Mouse (Mus musculus) embryonic facial prominence, embryonic 14.5 days (tissue): ENCODE results near the gene 4833423E24Rik. TPM values are rescaled to one million over a fixed set of nuclear protein-coding genes. Genes with fewer than 3 reads are reported as not detected.

Experiments used
- ATAC-seq: fragments of 200-750 bp; cut with Nextera tagmentation; 2 replicates; pipeline ENCODE4 v1.8.0; 2017; ENCODE audit warnings: low read depth, moderate number of reproducible peaks, moderate TSS enrichment
- DNase-seq: peaks from one replicate; pipeline ENCODE4 v3.0.0-alpha.2; 2015; ENCODE audit warnings: low spot score
- H3K27ac ChIP-seq: fragments of 300-500 bp; sonication (generic); replicated peaks from 2 replicates; pipeline ENCODE4 v1.5.1; 2014; ENCODE audit warnings: low read depth, mild to moderate bottlenecking, low read length, moderate library complexity
- H3K27me3 ChIP-seq: fragments of 300-500 bp; sonication (generic); replicated peaks from 2 replicates; pipeline ENCODE4 v1.6.1; 2014; ENCODE audit warnings: low read length; ENCODE audit not compliant: control insufficient read depth, insufficient read depth
- H3K36me3 ChIP-seq: fragments of 300-500 bp; sonication (generic); 2 replicates; pipeline ENCODE4 v1.6.1; 2014; ENCODE audit warnings: low read length, mixed read lengths; ENCODE audit not compliant: control insufficient read depth, insufficient read depth
- H3K4me1 ChIP-seq: fragments of 300-500 bp; sonication (generic); 2 replicates; pipeline ENCODE4 v1.6.1; 2014; ENCODE audit warnings: antibody characterized with exemption, low read length; ENCODE audit not compliant: control insufficient read depth, insufficient read depth
- H3K4me2 ChIP-seq: fragments of 300-500 bp; sonication (generic); 2 replicates; pipeline ENCODE4 v1.6.1; 2014; ENCODE audit warnings: low read depth, mild to moderate bottlenecking, low read length, moderate library complexity, mixed read lengths
- H3K4me3 ChIP-seq: fragments of 300-500 bp; sonication (generic); 2 replicates; pipeline ENCODE4 v1.5.1; 2014; ENCODE audit warnings: low read depth, mild to moderate bottlenecking, low read length
- H3K9ac ChIP-seq: fragments of 300-500 bp; sonication (generic); 2 replicates; pipeline ENCODE4 v1.6.1; 2014; ENCODE audit warnings: low read depth, mild to moderate bottlenecking, low read length, moderate library complexity, mixed read lengths
- H3K9me3 ChIP-seq: fragments of 300-500 bp; sonication (generic); 2 replicates; pipeline ENCODE4 v1.6.1; 2016; ENCODE audit warnings: low read length; ENCODE audit not compliant: control insufficient read depth
- whole genome bisulfite sequencing: fragments of 180-500 bp; shearing (Covaris S2); extraction: QIAGEN DNeasy Blood & Tissue Kit; methylation state at CpG from one replicate; pipeline ENCODE4 v1.1.7; 2014; 5-methylcytosine and 5-hydroxymethylcytosine counted together
- polyA plus RNA-seq: library from polyadenylated mRNA; unstranded; fragments of >200 nt; fragmentation: Nextera tagmentation; extraction: Ambion mirVana; gene quantifications from 2 replicates; pipeline ENCODE4 v1.2.1, GENCODE M21; 2014

4833423E24Rik gene
- polyA plus RNA-seq, 1 experiment from 2014 or later, result 4.5 TPM

- H3K4me1 ChIP-seq, result no peaks in the 10 kb centered on the region
- peak; percentile 47; the same call in 1 of the 2 replicates for ATAC-seq
- no peak overlapping the region for H3K27ac ChIP-seq
- H3K9me3 ChIP-seq, result no peaks in the 10 kb centered on the region
- 67% methylated on average over 3 of the region's 3 CpGs for WGBS
- no peak overlapping the region for H3K9ac ChIP-seq
- peak; percentile 56 for DNase-seq
- H3K4me3 ChIP-seq, result no peak overlapping the region
- H3K36me3 ChIP-seq, result no peaks in the 10 kb centered on the region
- no peaks in the 10 kb centered on the region for H3K27me3 ChIP-seq
- no peak overlapping the region for H3K4me2 ChIP-seq
Observed at GRCm38 (mm10) chr2:85510376-85510775, 8.4 kb downstream of the 4833423E24Rik start.

GRCm38 (mm10) chr2:85490396-85490795 is 28.4 kb downstream of the 4833423E24Rik start:
- Histone ChIP-seq H3K27ac (no peak overlapping the region), H3K4me1 (no peaks in the 10 kb centered on the region), H3K4me2 (no peak overlapping the region), H3K9ac (no peak overlapping the region), H3K4me3 (no peak overlapping the region), H3K36me3 (no peaks in the 10 kb centered on the region), H3K27me3 (no peaks in the 10 kb centered on the region), H3K9me3 (no peaks in the 10 kb centered on the region)
- no peak for ATAC-seq
- DNase-seq, result no peak
- 77% methylated on average over 5 of the region's 5 CpGs for WGBS

DNA sequence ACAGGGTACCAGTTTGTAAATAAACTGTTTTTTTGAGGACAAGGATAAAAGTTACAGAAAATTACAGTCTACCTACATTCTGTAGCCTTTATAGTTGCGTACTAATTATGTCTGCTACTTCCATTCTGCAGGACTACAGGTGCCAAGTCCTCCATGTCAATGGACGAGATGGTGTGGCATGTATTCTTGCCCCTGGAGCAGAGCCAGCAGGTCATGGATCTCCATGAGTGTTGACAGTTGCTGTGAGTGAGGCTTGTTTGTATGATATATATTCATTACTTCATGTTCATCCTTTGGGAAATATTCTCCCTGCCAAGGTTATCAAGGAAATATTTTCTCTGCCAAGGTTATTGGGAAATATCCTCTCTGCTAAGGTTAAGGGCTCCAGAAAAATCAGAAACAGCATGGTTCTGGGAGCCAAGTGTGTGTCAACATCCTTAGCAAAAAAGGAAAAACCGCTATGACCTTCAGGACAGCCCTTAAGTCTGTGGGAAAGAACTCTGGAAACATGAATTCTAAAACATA is 52.0 kb downstream of the 4833423E24Rik start:
- DNase-seq (no peak), ATAC-seq (no peak)
- Histone ChIP-seq H3K4me2 (no peak overlapping the region), H3K27me3 (no peaks in the 10 kb centered on the region), H3K4me1 (no peaks in the 10 kb centered on the region), H3K4me3 (no peak overlapping the region), H3K9ac (no peak overlapping the region), H3K27ac (no peak overlapping the region), H3K36me3 (no peaks in the 10 kb centered on the region), H3K9me3 (peaks cover 4% of the 10 kb centered on the region; the same call in 1 of the 2 replicates)
- 73% methylated on average over 3 of the region's 3 CpGs for WGBS

DNA sequence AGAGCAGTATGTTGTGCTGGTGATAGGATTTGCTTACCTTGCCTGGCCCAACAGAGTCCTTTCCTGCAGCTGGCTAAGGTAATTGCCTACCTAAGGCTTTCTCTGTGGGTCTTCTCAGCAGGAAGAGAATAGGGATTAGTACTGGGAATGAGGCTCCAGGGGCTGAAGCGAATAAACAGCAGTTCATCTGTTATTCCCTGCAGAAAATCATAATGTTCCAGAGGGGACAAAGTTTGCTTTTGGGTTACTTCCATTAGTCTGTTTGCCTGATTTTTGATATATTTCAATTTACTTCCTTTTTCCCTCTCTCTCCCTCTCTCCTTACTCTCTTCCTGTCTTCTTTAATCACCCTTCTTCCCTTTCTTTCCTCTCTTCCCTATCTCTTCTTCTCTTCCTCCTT is 75.3 kb downstream of the 4833423E24Rik start, which contains the start of gene Olfr995:
Olfr995 (minus strand) TSS at position 101 of the 400 bp plus-strand sequence.
- no peaks in the 10 kb centered on the region for H3K27me3 ChIP-seq
- 13% methylated on average over 1 of the region's 1 CpGs for WGBS
- H3K27ac ChIP-seq, result no peak within 1 kb of the TSS
- ATAC-seq, result no peak
- H3K9ac ChIP-seq, result no peak within 1 kb of the TSS
- H3K4me1 ChIP-seq, result no peaks in the 10 kb centered on the region
- no peak within 1 kb of the TSS for H3K4me3 ChIP-seq
- H3K9me3 ChIP-seq, result no peaks in the 10 kb centered on the region
- H3K36me3 ChIP-seq, result no peaks in the 10 kb centered on the region
- DNase-seq, result no peak
- H3K4me2 ChIP-seq, result no peak within 1 kb of the TSS

- Histone ChIP-seq H3K27ac (no peak overlapping the region), H3K9ac (no peak overlapping the region), H3K4me2 (no peak overlapping the region), H3K4me3 (no peak overlapping the region), H3K36me3 (no peaks in the 10 kb centered on the region), H3K4me1 (no peaks in the 10 kb centered on the region), H3K9me3 (no peaks in the 10 kb centered on the region), H3K27me3 (no peaks in the 10 kb centered on the region)
- ATAC-seq (no peak), DNase-seq (no peak)
Observed at GRCm38 (mm10) chr2:85442546-85442945, 76.3 kb downstream of the 4833423E24Rik start.

DNA sequence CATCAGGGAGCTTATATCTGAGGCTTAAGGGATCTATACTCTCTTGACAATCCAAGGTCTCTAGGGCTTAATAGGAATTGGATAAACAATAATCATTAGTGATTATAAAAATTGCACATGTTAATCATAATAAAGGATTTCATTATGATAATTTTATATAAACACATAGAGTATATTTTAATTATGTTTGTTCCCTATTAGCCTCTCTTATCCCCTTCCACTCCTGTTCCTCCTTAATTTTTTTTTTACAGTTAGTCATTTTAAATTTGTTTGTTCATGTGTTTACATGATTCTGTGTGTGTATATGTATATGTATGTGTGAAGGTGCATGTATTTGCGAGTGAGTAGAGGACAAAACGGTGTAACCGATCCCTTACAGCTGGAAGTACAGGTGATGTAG is 82.5 kb downstream of the 4833423E24Rik start, which contains the start of gene Olfr994:
Olfr994 (minus strand) TSS at position 101 of the 400 bp plus-strand sequence.
- H3K27ac ChIP-seq, result no peak within 1 kb of the TSS
- 86% methylated on average over 3 of the region's 3 CpGs for WGBS
- no peaks in the 10 kb centered on the region for H3K27me3 ChIP-seq
- H3K4me3 ChIP-seq, result no peak within 1 kb of the TSS
- H3K4me1 ChIP-seq, result no peaks in the 10 kb centered on the region
- DNase-seq (no peak), ATAC-seq (no peak)
- no peak within 1 kb of the TSS for H3K4me2 ChIP-seq
- no peak within 1 kb of the TSS for H3K9ac ChIP-seq
- no peaks in the 10 kb centered on the region for H3K9me3 ChIP-seq
- H3K36me3 ChIP-seq, result no peaks in the 10 kb centered on the region

Other genes starting within 250 kb of the 4833423E24Rik start
- not detected in 2 replicates for gene Olfr987, start 179.7 kb downstream of the 4833423E24Rik start, polyA plus RNA-seq
- not detected in 2 replicates for gene Olfr988, start 155.8 kb downstream of the 4833423E24Rik start, polyA plus RNA-seq
- gene Olfr992, start 109.6 kb downstream of the 4833423E24Rik start, polyA plus RNA-seq, result not detected in 2 replicates
- gene Olfr993, start 104.1 kb downstream of the 4833423E24Rik start, polyA plus RNA-seq, result not detected in 2 replicates
- not detected in 2 replicates for gene Olfr994, start 82.6 kb downstream of the 4833423E24Rik start, polyA plus RNA-seq
- gene Olfr995, start 75.4 kb downstream of the 4833423E24Rik start, polyA plus RNA-seq, result not detected in 2 replicates
- not detected in 2 replicates for gene Olfr996, start 60.2 kb upstream of the 4833423E24Rik start, polyA plus RNA-seq
- gene Olfr998, start 69.9 kb upstream of the 4833423E24Rik start, polyA plus RNA-seq, result not detected in 2 replicates
- not detected in 2 replicates for gene Olfr1000, start 92.9 kb upstream of the 4833423E24Rik start, polyA plus RNA-seq
- not detected in 2 replicates for gene Olfr1002, start 131.7 kb upstream of the 4833423E24Rik start, polyA plus RNA-seq
- gene Olfr154, start 145.4 kb upstream of the 4833423E24Rik start, polyA plus RNA-seq, result not detected in 2 replicates
- 0.11 TPM in 1 of 2 replicates, not detected in the other for gene Olfr1006, start 159.7 kb upstream of the 4833423E24Rik start, polyA plus RNA-seq
- not detected in 2 replicates for gene Olfr1008, start 170.4 kb upstream of the 4833423E24Rik start, polyA plus RNA-seq
- gene Olfr1009, start 196.4 kb upstream of the 4833423E24Rik start, polyA plus RNA-seq, result not detected in 2 replicates
- 0.18 TPM in 1 of 2 replicates, not detected in the other for gene Olfr1012, start 243.7 kb upstream of the 4833423E24Rik start, polyA plus RNA-seq
- not detected in 2 replicates for gene Olfr1013, start 248.1 kb upstream of the 4833423E24Rik start, polyA plus RNA-seq